Mouse (Mus musculus): ENCODE measurements around the gene Tbc1d8.

Gene Tbc1d8

DNA sequence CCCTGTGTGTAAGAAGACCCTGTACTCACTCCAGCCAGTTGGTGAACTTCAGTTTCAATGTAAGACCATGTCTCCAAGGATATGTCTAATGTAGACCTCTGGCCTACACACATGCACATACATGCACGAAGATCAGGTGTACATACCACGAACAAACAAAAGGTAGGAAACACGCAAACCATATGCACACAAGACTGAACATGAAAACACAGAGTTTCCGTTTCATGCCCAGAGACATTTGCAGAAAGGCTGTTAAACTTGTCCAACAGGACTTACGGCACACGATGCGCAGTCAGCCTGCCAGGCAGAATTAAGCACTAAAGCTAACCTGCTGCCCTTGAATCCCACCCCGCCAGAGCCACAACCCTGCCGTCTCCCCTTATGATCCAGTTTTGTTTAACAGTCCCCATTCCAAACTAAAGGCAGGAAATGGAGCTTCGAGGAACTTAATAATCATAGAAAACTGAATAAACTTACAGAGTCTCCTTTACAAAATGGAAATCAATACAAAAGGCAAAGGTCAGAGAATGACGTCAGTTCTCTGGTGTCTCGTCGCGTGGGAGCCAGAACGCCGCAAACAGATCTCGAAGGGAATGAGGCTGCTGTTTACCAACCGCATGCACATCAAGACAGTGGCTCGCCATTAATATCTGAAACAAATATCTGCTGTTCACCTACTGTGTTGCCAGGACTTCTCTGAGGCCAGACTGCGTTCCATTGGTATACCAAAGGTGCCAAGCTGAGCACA lies 33.1 kb downstream of the Tbc1d8 start:
- DNase-seq = no peak

DNA sequence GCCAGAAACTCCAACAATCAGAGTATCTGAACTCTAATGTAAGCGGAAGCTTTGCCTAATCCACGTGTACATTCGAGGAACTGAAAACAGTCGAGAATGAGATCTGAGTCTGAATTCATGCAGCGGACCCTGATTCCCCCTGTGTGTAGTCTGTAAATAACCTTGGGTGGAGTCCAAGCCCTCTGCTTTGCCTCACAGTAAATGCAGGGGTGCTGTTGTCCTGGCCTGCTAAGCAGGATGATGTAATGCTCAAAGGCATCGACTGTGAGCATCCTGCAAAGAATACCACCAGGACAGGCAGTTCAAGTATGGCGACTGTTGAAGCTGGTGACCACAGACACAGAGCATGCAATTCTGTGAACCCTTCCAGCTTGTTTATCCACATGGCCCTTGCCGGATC lies 34.8 kb downstream of the Tbc1d8 start:
- no peak for DNase-seq

DNA sequence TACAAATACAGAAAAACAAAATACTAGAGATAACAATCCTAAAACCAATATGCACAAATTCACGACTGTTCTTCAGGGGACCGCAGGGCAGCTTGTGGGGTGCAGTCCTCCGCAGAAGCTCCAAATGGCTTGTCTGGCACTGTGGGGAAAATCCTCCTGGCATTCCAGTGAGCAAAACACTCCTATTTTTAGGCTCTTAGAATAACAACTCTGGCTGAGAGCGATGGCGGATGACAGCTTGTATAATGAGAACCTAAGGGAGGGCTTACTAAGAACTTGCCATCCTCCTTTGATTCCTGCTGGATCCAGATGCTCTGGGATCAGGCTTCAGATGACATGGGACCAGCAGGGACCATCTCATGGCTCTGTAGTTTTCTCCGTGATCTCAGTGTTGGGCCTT lies 36.9 kb downstream of the Tbc1d8 start:
- peak; percentile 61 for DNase-seq

DNA sequence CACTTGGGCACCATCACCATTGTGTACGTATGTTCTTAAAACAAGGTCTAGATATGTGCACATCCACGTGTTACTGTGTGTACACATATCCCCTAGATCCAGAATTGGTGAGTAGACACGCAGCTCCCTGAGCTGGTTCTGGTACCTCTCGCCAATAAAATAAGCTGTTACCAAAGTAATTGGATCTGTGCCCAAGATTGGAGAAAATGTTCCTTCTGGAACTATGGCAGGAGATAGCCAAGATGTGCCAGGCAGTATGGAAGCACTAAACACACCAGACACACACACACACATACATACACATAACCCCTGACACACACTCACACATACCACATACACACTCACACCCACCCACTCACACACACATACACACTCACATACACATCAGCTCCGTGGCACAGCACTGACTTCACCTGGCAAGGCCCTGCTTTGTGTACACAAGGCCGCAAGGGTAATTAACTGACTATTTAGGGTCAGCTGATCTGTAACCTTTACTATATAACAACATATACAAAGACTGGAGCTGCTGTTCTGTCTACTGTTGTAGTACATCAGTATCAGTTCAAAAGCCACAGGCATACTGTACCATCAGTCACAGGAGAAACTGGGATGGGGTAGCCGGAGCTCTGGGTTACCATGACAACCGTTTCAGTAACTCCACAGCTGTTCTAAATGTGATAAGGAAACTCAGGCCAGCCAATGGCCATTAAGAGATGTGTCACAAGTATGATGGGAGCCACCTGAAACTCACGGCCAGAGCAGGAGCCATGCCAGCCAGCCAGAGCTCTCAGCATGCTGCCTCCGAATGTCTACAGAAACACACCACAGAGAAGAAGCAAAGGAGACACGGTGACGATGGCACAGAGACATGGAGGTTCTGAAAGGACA lies 38.6 kb downstream of the Tbc1d8 start:
- no peak for DNase-seq

DNA sequence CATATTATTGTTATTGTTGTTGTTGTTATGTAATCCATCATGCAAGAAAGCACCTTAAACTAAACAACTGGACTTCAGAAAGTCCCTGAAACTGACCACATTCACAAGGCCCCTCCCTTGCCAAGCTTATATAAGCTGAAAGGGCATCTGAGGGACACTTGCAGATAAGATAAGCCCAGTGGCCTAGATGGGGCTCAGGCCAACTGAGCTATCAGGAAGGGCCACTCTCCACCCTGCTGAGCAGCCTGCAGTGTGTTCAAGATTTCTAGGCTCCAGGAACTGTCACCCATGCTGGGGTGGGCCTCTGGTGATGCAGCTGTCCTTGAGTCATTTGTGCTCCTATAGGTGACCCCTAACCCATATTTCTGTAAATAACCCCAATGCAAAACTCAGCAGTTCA lies 39.9 kb downstream of the Tbc1d8 start:
- no peak for DNase-seq

DNA sequence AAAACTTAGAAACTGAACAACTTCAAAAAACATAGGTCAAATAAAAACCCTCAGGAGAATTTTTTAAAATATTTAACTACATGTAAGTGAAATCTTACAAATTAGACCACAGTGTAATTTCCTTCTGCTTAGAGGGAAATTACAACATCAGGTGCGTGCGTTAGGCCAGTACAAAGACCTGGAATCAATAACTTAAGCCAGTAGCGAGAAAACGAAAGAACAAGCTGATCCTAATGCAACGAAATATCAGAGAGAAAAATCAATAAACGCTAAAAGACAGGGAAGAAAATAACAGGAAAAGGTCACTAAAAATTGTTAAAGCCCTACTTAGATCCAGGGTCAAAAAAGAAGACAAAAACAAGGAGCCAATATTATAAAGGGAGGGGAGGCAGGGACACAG lies 44.3 kb downstream of the Tbc1d8 start:
- DNase-seq = no peak

DNA sequence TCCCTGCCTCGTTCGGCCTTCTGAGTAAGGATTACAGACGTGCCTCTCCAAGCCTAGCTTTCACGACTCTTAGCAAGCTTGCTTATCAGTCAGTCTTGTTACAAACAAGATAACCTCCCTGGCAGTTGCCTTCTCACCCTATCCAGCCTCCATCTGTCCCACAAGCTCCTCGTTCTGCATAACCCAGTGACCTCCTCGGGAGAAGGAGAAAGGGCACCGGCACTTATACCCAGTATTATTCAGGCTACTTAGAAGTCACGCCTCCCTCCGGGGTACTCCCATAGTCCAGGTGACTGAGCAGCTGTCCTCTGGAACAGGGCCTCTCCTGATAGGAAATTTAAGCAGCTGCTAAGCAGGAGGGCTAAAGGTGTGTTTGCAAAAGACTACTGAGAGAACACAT lies 48.5 kb downstream of the Tbc1d8 start:
- no peak for DNase-seq

DNA sequence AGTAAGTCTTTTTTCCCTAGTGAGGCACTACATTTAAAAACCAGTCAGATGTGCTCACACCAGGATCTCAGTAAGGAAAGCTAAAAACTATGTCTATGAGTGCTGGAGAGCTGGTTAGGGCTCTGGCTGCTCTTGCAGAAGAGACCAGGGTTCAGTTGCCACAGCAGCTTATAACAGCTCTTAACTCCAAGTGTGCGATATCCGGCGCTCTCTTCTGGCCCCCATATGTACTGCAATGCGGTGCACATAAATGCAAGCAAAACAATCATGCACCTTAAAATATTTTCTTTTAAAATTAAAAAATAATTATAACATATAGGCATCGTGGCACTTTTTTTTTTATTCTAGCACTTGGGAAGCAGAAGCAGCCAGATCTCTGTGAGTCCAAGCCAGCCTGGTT lies 49.5 kb downstream of the Tbc1d8 start:
- DNase-seq = no peak

DNA sequence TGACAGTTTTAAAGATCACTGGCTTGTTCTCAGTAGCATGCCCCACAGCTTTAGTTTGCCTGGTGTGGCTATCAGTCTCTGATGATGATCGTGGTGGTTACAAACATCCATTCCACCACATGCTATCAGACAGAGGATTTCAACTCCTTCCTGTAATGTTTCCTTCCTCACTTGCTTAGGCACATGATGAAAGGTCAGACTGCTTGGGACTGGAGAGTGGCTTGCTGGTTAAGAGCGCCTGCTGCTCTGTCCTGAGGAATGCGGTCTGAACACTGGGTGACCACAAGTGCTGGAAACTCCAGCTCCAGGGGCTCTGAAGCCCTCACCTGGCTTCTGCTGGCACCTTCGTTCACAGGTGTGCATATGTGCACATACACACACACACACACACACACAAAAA lies 50.3 kb downstream of the Tbc1d8 start:
- no peak for DNase-seq

DNA sequence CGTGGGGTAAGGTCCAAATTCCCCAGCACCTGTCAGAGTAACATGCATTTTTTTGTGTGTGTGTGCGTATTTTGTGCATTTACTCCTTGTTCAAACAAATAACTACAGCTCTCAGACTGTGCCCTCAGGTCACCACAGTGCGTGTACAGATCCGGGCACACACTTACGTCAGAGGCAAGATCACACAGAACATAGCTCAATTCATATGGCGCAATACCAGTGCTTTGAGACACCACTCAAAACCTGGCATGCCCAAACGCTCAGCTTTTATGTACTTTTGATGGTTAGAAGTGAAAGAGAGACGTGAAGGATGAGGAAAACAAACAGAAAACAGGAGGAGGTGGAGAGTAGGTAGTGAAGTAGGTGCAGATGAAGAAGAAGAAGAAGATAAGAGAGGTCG lies 53.1 kb downstream of the Tbc1d8 start:
- no peak for DNase-seq

DNA sequence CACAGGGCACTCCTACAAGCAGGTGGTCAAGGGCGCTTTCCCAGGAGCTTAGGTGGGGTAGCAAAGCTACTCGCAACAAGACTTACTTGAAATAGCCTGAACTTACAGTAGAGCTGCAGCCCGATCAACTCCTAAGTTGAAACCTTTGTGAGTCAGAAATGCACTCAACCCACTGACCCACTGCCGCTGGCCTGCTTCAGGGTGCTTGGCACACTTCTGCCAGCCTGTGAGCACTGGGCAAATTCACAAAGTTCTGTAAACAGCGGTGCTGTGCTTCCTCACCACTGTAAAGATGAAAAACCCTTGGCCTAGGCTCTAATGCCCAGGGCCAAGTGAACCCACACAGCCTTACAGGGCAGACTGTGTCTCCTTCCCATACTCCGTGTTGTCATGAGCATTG lies 57.6 kb downstream of the Tbc1d8 start:
- no peak for DNase-seq

DNA sequence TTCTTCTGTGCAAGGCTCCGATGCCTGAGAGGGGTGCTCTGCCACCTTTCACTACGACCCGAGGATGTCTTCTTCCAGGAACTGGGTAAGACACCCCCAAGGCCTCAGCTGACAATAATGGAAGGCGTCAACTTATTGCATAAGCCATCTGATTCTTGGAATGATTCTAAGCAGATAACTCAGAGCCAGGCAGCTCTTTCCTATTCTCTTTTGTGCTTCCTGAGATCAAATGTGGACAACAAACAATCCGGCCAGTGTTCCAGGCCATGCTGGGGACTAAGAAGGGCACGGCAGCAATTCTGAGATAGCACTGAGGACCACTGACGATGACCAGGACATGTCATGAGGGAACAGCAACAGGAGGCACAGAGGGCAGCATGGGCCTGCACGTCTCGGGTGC lies 59.7 kb downstream of the Tbc1d8 start:
- no peak for DNase-seq

DNA sequence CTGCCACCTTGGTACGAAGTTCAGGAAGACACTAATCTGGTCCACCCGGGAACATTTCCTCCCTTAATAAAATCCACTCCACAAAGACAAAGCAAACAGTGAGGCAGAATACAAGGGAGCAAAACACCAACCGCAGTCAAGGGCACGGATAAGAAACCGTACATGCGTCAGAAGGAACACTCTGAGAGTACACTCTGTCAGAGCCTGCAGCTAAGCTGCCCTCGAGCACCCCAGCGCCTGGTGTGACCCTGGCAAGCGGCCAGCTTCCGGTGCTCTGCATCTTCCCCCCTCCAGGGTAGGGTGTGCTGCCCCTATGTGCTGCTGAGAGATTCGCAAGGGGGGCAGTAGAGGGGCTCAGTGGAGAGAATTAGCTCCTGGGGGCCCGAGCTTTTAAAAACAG lies 60.7 kb downstream of the Tbc1d8 start:
- no peak for DNase-seq

DNA sequence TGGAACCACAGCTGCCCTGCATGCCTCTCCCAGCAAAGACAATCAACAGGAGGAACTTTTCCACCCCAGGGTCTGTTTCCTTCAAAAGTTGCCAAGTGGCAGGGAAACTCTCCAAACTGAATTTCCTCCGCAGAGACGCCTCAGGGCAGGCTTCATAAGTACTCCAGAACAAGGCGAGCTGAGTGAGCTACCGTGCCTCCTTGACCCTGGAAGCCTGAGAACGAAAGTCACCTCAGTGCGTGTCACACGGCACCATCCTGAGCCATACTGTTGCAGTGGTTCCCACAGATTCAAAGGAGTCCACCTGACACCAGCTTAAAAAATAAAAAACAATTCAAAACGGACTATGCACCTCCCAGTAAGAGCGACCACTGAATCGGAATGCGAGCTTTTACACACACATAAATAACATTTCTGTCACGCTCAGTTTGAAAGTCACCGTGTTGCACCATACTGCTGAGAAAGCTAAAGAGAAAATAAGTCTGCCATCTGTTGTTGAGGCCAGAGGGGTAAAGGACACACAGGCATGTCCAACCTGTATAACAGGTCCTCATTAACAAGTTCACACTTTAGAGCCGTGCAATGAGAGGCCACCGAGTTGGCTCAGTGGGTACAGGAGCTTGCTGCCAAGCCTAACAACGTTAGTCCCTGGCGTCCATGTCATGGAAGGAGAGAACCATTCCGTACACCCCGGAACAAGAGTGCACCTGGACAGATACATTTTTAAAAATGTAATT lies 68.3 kb downstream of the Tbc1d8 start:
- DNase-seq = no peak

DNA sequence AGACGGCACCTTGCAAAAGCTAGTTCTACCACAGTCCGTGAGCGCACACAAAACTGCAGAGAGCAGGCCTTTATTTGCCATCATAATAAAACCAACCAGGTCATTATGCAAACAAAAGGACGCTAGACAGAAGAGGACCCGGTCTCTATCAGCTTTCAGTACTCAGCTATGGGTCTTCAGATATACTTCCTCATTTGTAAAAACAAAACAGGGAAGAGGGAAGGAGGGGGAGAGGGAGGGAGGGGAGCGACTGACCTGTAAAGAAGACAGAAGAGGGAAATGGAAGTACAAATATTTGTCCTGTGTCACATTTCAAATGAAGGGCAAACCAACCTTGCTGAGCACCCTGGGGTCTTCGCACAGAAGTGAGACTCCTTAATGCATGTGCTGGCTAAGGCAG lies 69.9 kb downstream of the Tbc1d8 start:
- no peak for DNase-seq

DNA sequence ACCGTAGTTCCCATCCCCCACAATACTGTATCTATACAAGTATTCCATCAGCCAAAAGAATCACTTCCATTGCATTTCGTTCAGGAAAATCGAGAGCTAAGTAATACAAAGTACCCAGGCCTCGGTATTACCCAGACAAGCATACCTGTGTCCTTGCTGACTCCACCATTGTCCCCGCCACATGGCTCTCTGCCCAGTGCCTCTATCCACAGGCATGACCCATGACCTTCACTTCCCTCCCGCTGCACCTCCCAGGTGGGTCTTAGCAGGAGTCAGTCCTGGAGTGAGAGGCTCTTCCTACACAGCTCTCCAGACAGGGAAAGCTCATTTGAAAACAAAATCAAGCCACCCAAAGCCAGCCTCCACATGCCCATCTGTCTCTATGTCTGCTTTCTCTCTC lies 70.4 kb downstream of the Tbc1d8 start:
- no peak for DNase-seq

DNA sequence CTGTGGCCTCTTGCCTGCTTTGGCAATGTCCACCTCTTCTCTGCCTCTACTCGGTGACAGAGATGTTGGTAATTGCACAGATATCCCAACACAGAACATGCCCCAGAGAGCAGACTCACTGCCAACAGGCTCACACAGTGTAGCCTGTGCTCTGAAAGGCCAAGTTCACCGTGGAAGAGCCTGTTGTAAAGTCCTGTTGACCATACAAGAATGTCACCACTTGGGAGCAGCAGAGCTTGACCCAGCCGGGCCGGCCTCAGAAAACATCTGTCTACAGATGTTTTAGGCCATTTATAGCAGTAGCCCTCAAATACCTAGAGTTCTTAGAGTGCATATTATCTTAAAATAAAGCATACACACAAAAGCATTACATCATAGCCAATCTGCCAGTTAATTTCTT lies 71.4 kb downstream of the Tbc1d8 start:
- no peak for DNase-seq

DNA sequence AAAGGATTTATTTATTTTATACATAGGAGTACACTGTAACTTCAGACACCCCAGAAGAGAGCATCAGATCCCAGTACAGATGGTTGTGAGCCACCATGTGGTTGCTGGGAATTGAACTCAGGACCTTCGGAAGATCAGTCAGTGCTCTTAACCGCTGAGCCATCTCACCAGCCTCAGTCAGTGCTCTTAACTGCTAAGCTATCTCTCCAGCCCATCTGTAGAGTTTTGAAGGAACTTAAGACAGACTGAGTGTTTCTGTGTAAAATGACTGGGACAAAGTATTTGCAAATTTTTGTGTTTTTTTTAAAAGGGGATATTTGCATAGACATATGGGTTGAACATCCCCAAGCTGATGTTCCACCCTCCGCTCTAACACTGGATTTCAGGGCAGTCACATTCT lies 78.4 kb downstream of the Tbc1d8 start:
- no peak for DNase-seq

DNA sequence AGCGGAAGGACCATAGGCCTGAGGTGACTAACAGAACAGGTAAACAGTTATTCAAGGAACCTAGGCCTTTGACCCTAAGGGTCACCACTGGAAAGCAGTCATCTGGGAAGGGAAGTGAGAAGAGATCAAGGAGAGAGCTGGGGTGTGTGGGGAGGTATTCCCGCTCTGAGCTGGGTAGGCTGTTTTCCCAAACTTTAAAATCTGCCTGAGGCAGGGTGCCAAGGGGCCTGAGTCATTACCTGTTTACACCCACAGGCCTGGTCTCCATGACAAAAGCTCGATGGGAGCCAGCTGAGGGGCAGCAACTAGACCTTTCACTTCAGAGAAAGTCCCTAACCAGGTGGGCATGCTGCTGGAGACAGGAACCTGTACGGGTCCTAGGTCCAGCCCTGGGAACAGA lies 79.3 kb downstream of the Tbc1d8 start:
- DNase-seq = no peak

DNA sequence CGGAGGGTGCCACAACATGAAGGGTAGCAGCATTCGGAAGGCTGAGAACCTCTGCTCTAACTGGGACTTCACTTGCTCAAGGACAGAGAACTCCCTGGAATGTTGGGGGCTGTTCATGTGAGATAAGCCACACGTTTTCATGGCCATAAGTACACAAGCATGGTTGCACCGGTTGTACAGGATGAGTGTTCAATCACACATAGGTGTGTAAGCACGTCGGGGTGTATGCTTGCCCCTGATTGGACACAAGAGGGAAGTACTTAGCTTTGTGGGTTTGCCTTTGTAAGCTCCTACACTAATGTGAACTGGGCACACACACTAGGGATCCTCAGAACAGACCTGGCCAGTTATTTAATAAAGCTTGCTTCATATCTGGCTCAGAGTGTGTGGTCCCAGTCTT lies 80.3 kb downstream of the Tbc1d8 start:
- no peak for DNase-seq

DNA sequence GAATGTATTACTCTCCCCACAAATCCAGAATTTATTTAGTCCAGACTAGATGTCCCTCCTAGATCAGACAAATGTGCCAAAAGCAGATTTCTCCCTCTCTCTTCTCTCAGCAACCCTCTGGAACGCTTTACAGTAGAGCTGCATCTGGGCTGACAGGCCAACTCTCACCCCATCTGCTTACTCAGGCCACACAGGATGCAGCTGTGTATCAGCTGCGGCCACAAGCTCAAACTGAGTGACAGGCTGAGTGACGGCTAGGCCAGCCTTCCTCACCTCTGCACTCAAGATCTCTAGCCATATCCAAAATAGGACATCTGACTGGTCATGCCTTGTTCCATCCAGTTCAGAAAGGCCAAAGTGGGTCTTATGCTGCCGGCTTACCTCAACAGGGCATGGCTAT lies 82.2 kb downstream of the Tbc1d8 start:
- no peak for DNase-seq

DNA sequence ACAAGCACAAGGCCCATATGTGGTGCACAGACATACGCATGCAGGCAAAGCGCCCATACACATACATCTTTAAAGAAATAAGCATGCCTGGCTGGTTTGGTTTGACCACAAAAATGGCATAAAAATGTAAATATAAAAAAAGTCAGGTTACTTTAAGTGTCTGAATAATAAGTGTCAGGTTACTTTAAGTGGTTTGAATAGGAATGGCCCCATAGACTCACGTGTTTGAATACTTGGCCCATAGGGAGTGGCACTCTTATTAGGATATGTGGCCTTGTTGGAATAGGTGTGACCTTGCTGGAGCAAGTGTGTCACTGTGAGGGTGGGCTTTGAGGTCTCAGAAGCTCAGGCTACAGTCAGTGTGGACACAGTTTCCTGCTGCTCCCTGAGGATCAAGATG lies 83.9 kb downstream of the Tbc1d8 start:
- no peak for DNase-seq

DNA sequence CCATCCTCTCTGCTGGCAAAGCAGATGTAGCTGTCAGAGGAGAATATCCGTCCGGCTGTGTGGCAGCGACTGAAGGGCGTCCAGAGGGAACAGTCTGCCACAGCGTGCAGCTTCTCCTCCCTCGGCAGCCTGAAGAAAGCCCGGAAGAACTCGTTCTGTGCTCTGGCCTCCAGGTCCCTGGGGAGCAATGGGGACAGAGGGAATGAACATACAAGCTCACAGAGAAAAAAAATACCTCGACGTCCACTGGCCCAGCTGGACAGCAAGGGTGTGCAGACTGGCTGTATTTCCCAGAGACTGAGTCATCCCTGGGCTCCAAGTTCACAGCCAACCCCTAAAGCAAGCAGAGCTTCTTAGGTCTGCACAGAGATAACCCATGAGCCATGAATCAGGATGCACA lies 84.5 kb downstream of the Tbc1d8 start:
- DNase-seq = no peak

Data from cerebellum, adult 11-12 months (tissue).